Mouse (Mus musculus): ENCODE data around the gene Homer2. TPM values are rescaled to one million over a fixed set of nuclear protein-coding genes. Genes with fewer than 3 reads are reported as not detected.

The Homer2 gene
- polyA plus RNA-seq, 1 experiment from 2014 or later, result 8.6 TPM

GRCm38 (mm10) chr7:81673359-81674013 is 33.8 kb downstream of the Homer2 start:
- Histone ChIP-seq H3K9ac (replicated peaks) (no peak overlapping the region), H3K4me1 (ENCODE audit: insufficient read depth) (no peaks in the 10 kb centered on the region), H3K27me3 (ENCODE audit: insufficient read depth, low read length) (no peaks in the 10 kb centered on the region), H3K4me2 (ENCODE audit: low read depth, low read length) (no peak overlapping the region), H3K9me3 (ENCODE audit: low read length) (no peaks in the 10 kb centered on the region), H3K4me3 (ENCODE audit: low read depth, low read length) (no peak overlapping the region), H3K27ac (ENCODE audit: low read depth) (no peak overlapping the region), H3K36me3 (replicated peaks; ENCODE audit: insufficient read depth, low read length) (no peaks in the 10 kb centered on the region)
- TF ChIP-seq EP300 (IDR thresholded peaks at IDR 0.05; ENCODE audit: low read depth) (no peak), CTCF (IDR thresholded peaks at IDR 0.05; ENCODE audit: low read depth) (no peak)
- WGBS (ENCODE audit: insufficient replicate concordance), result 66% methylated on average over 15 of the region's 15 CpGs
- ATAC-seq (no peak), DNase-seq (no peak)

DNA sequence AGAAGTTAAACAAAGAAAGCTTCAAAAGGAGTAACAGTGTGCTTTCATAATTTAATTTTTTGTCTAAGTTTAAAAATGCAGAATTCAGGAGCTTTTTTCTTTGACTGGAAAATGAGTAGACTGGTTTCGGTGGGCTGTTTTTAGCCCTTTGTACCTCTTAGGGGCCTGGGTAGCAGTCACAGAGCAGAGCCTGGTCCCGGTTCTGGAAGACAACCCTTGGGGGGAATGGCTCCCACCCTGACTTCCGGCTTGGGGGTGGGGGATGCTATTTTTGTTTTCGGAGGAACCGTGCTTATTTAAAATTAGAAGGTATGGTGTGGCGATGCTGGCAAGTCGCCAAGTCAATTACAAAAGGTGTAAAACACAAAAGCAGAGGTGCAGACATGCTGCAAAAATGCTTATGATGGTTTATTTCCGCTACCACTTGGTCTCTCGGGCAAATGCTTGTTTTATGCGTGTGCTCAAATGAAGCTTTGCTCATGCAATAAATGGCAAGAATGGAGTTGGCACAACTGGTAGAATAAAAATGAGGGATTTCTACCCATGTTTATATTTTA is 34.5 kb downstream of the Homer2 start:
- DNase-seq (no peak), ATAC-seq (no peak)
- no peaks in the 10 kb centered on the region for H3K27me3 ChIP-seq (ENCODE audit: insufficient read depth, low read length)
- no peak overlapping the region for H3K4me2 ChIP-seq (ENCODE audit: low read depth, low read length)
- H3K27ac ChIP-seq (ENCODE audit: low read depth), result no peak overlapping the region
- 70% methylated on average over 10 of the region's 10 CpGs for WGBS (ENCODE audit: insufficient replicate concordance)
- no peaks in the 10 kb centered on the region for H3K36me3 ChIP-seq (replicated peaks; ENCODE audit: insufficient read depth, low read length)
- no peak for TF ChIP-seq EP300 (IDR thresholded peaks at IDR 0.05; ENCODE audit: low read depth)
- no peak for TF ChIP-seq CTCF (IDR thresholded peaks at IDR 0.05; ENCODE audit: low read depth)
- no peak overlapping the region for H3K9ac ChIP-seq (replicated peaks)
- H3K9me3 ChIP-seq (ENCODE audit: low read length), result no peaks in the 10 kb centered on the region
- no peak overlapping the region for H3K4me3 ChIP-seq (ENCODE audit: low read depth, low read length)
- no peaks in the 10 kb centered on the region for H3K4me1 ChIP-seq (ENCODE audit: insufficient read depth)

- no peak for ATAC-seq
- Histone ChIP-seq H3K4me2 (ENCODE audit: low read depth, low read length) (no peak overlapping the region), H3K27me3 (ENCODE audit: insufficient read depth, low read length) (no peaks in the 10 kb centered on the region), H3K4me1 (ENCODE audit: insufficient read depth) (no peaks in the 10 kb centered on the region; the same call in 1 of the 2 replicates), H3K9me3 (ENCODE audit: low read length) (no peaks in the 10 kb centered on the region), H3K27ac (ENCODE audit: low read depth) (no peak overlapping the region), H3K36me3 (replicated peaks; ENCODE audit: insufficient read depth, low read length) (no peaks in the 10 kb centered on the region), H3K9ac (replicated peaks) (no peak overlapping the region), H3K4me3 (ENCODE audit: low read depth, low read length) (no peak overlapping the region)
- no peak for DNase-seq
- WGBS (ENCODE audit: insufficient replicate concordance), result 58% methylated on average over 4 of the region's 4 CpGs
- no peak for TF ChIP-seq CTCF (IDR thresholded peaks at IDR 0.05; ENCODE audit: low read depth)
- TF ChIP-seq EP300 (IDR thresholded peaks at IDR 0.05; ENCODE audit: low read depth), result no peak
These were observed 40.2 kb downstream of the Homer2 start for GRCm38 (mm10) chr7:81667156-81667555.

- no peak overlapping the region for H3K4me2 ChIP-seq (ENCODE audit: low read depth, low read length)
- H3K27ac ChIP-seq (ENCODE audit: low read depth), result no peak overlapping the region
- no peaks in the 10 kb centered on the region; the same call in 1 of the 2 replicates for H3K4me1 ChIP-seq (ENCODE audit: insufficient read depth)
- no peaks in the 10 kb centered on the region for H3K36me3 ChIP-seq (replicated peaks; ENCODE audit: insufficient read depth, low read length)
- no peak for ATAC-seq
- no peak for DNase-seq
- no peak overlapping the region for H3K9ac ChIP-seq (replicated peaks)
- WGBS (ENCODE audit: insufficient replicate concordance), result 39% methylated on average over 9 of the region's 9 CpGs
- H3K9me3 ChIP-seq (ENCODE audit: low read length), result no peaks in the 10 kb centered on the region
- no peak overlapping the region for H3K4me3 ChIP-seq (ENCODE audit: low read depth, low read length)
- no peaks in the 10 kb centered on the region for H3K27me3 ChIP-seq (ENCODE audit: insufficient read depth, low read length)
- no peak for TF ChIP-seq EP300 (IDR thresholded peaks at IDR 0.05; ENCODE audit: low read depth)
- TF ChIP-seq CTCF (IDR thresholded peaks at IDR 0.05; ENCODE audit: low read depth), result no peak
These were observed 40.7 kb downstream of the Homer2 start for GRCm38 (mm10) chr7:81666585-81666984.

- H3K4me2 ChIP-seq (ENCODE audit: low read depth, low read length), result no peak overlapping the region
- no peak for DNase-seq
- H3K27me3 ChIP-seq (ENCODE audit: insufficient read depth, low read length), result no peaks in the 10 kb centered on the region
- H3K4me1 ChIP-seq (ENCODE audit: insufficient read depth), result no peaks in the 10 kb centered on the region; the same call in 1 of the 2 replicates
- no peaks in the 10 kb centered on the region for H3K9me3 ChIP-seq (ENCODE audit: low read length)
- no peak overlapping the region for H3K4me3 ChIP-seq (ENCODE audit: low read depth, low read length)
- 44% methylated on average over 3 of the region's 3 CpGs for WGBS (ENCODE audit: insufficient replicate concordance)
- no peak for ATAC-seq
- no peak overlapping the region for H3K9ac ChIP-seq (replicated peaks)
- H3K36me3 ChIP-seq (replicated peaks; ENCODE audit: insufficient read depth, low read length), result no peaks in the 10 kb centered on the region
- no peak overlapping the region for H3K27ac ChIP-seq (ENCODE audit: low read depth)
- TF ChIP-seq CTCF (IDR thresholded peaks at IDR 0.05; ENCODE audit: low read depth) (no peak), EP300 (IDR thresholded peaks at IDR 0.05; ENCODE audit: low read depth) (no peak)
These were observed 44.3 kb downstream of the Homer2 start for GRCm38 (mm10) chr7:81663057-81663456.

- H3K4me3 ChIP-seq (ENCODE audit: low read depth, low read length), result no peak overlapping the region
- H3K27me3 ChIP-seq (ENCODE audit: insufficient read depth, low read length), result no peaks in the 10 kb centered on the region
- no peak overlapping the region for H3K4me2 ChIP-seq (ENCODE audit: low read depth, low read length)
- no peaks in the 10 kb centered on the region for H3K4me1 ChIP-seq (ENCODE audit: insufficient read depth)
- H3K27ac ChIP-seq (ENCODE audit: low read depth), result no peak overlapping the region
- 77% methylated on average over 2 of the region's 2 CpGs for WGBS (ENCODE audit: insufficient replicate concordance)
- ATAC-seq (no peak), DNase-seq (no peak)
- H3K9me3 ChIP-seq (ENCODE audit: low read length), result no peaks in the 10 kb centered on the region
- H3K36me3 ChIP-seq (replicated peaks; ENCODE audit: insufficient read depth, low read length), result no peaks in the 10 kb centered on the region
- TF ChIP-seq EP300 (IDR thresholded peaks at IDR 0.05; ENCODE audit: low read depth), result no peak
- no peak for TF ChIP-seq CTCF (IDR thresholded peaks at IDR 0.05; ENCODE audit: low read depth)
- no peak overlapping the region for H3K9ac ChIP-seq (replicated peaks)
These were observed 49.5 kb downstream of the Homer2 start for GRCm38 (mm10) chr7:81657631-81658347.
